Mouse (Mus musculus) adrenal gland, postnatal 4 days (tissue): ENCODE measurements around the gene Dap. TPM values are rescaled to one million over a fixed set of nuclear protein-coding genes. Genes with fewer than 3 reads are reported as not detected.
A peak's percentile ranks its signal among the peaks of the same experiment; 100 is the strongest.

Experiments
- DNase-seq, 2 experiments: peaks; one replicate each; pipeline ENCODE4 v3.0.0; 2021 to 2022; ENCODE audit warnings: low spot score in 2 of 2, mixed read lengths in 2 of 2
- long read RNA-seq, 2 experiments: library from polyadenylated mRNA; stranded (forward); transcript quantifications; one replicate each; pipeline ENCODE4 v2.0.0; 2021
- total RNA-seq, 2 experiments: library from RNA; stranded (reverse); gene quantifications; 2 replicates each; pipeline ENCODE4 v1.2.3; 2021

The Dap gene
- total RNA-seq, result 10 to 100 TPM; 83.2 to 87.9 TPM
- long read RNA-seq, experiment 1, transcript Dap-201 (4 exons, 1,555 nt), result major isoform, 153 of 159 reads
- long read RNA-seq, experiment 1, partial matches to known transcripts, result 2 of 159 reads
- long read RNA-seq, experiment 1, other reads (novel, unspliced or antisense), result 4 of 159 reads
- long read RNA-seq, experiment 2, transcript Dap-201 (4 exons, 1,555 nt), result major isoform, 161 of 171 reads
- long read RNA-seq, experiment 2, partial matches to known transcripts, result 1 of 171 reads
- long read RNA-seq, experiment 2, other reads (novel, unspliced or antisense), result 9 of 171 reads

GRCm38 (mm10) chr15:31224135-31224761, at the start of gene Dap:
TSS of gene Dap (plus strand) at chr15:31224314.
- DNase-seq, result peak; percentile 94 to 95

- no peak for DNase-seq
Observed at GRCm38 (mm10) chr15:31176566-31176965, 47.5 kb upstream of the Dap start.

GRCm38 (mm10) chr15:31184651-31185443, 39.3 kb upstream of the Dap start:
- peak in 1 of 2 experiments; percentile 19 for DNase-seq

- DNase-seq, result no peak
Observed at GRCm38 (mm10) chr15:31185506-31185905, 38.6 kb upstream of the Dap start.

- DNase-seq, result no peak
Observed at GRCm38 (mm10) chr15:31186371-31186901, 37.7 kb upstream of the Dap start.

GRCm38 (mm10) chr15:31192563-31192962, 31.6 kb upstream of the Dap start:
- DNase-seq, result no peak

- DNase-seq, result no peak
Observed at GRCm38 (mm10) chr15:31195776-31196175, 28.3 kb upstream of the Dap start.

GRCm38 (mm10) chr15:31207346-31208093, 16.6 kb upstream of the Dap start:
- no peak for DNase-seq

- no peak for DNase-seq
Observed at GRCm38 (mm10) chr15:31211910-31212309, 12.2 kb upstream of the Dap start.

- DNase-seq, result no peak
Observed at GRCm38 (mm10) chr15:31213619-31214270, 10.4 kb upstream of the Dap start.

GRCm38 (mm10) chr15:31222216-31222615, 1.9 kb upstream of the Dap start:
- DNase-seq, result no peak

- DNase-seq, result no peak
Observed at GRCm38 (mm10) chr15:31223596-31224134, 449 bp upstream of the Dap start.

GRCm38 (mm10) chr15:31224806-31225642, 910 bp downstream of the Dap start:
- DNase-seq, result no peak

GRCm38 (mm10) chr15:31225643-31226325, 1.7 kb downstream of the Dap start:
- no peak for DNase-seq

- no peak for DNase-seq
Observed at GRCm38 (mm10) chr15:31226464-31226863, 2.4 kb downstream of the Dap start.

GRCm38 (mm10) chr15:31227793-31228192, 3.7 kb downstream of the Dap start:
- DNase-seq, result no peak

GRCm38 (mm10) chr15:31233006-31233405, 8.9 kb downstream of the Dap start:
- no peak for DNase-seq

- DNase-seq, result no peak
Observed at GRCm38 (mm10) chr15:31235794-31236548, 11.9 kb downstream of the Dap start.
